Comparison of ENCODE assay signal across 7 mouse cellular contexts in the genomic region with DNA sequence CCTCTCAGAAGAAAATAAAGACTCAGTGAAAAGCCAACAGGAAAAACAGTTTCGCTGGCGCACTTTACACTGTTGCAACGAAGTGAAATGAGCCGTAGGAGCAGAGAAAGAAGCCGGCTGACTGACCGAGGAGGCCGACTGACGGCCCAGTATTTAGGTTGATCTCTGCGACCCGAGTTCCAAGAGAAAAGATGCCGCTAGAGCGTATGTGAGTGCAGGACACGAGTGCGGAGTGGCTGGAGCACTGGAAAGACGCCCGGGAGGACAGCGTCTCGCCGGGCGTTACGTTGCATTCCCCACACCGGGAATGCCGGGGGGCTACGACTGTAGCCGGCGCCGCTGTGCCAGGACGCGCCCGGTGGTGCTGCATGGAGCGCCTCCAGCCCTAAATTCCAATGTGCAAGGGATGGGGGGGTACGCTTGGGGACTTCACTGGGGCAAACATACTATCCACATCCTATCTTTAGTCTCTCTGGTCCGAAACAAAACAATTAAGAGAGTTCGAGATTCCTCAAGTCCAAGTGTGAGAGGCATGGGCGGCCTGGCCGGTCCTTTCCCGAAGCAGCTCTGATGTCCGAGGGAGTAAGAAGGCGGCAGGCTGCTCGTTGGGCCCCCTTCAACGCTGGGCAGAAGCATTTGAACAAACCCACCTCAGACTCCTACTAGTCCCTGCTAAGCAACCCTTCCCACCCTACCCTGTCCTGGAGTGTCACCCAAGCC. TPM values are rescaled to one million over a fixed set of nuclear protein-coding genes. Genes with fewer than 3 reads are reported as not detected.
DNase-seq lines count a peak whose midpoint lies in the region; ATAC-seq and TF ChIP-seq lines count a peak whose summit lies in the region.

No protein-coding gene starts in this region.

- no peak for TF ChIP-seq EP300 in liver, postnatal 0 days (IDR thresholded peaks at IDR 0.05; ENCODE audit: low read depth)

- peak; percentile 51 for DNase-seq in ES-CJ7 (ENCODE audit: low read depth, low spot score)
- DNase-seq in hindbrain, postnatal 0 days (ENCODE audit: low spot score), result peak; percentile 25
- peak; percentile 26 for DNase-seq in liver, postnatal 0 days
- DNase-seq in yolk sac, embryonic 10.5 days (ENCODE audit: low spot score), result no peak

- no peaks in the 10 kb centered on the region for H3K36me3 ChIP-seq in C2C12 (ENCODE audit: control insufficient read depth, insufficient read depth)
- H3K36me3 ChIP-seq in forebrain, embryonic 13.5 days (ENCODE audit: poor library complexity, severe bottlenecking), result no peaks in the 10 kb centered on the region
- H3K36me3 ChIP-seq in hindbrain, postnatal 0 days (ENCODE audit: insufficient read depth, low read length), result no peaks in the 10 kb centered on the region
- no peaks in the 10 kb centered on the region for H3K36me3 ChIP-seq in liver, postnatal 0 days (replicated peaks; ENCODE audit: insufficient read depth, low read length)
- H3K36me3 ChIP-seq in stomach, embryonic 14.5 days (ENCODE audit: control insufficient read depth, insufficient read depth, low read length), result no peaks in the 10 kb centered on the region

- H3K4me2 ChIP-seq in forebrain, embryonic 13.5 days, result peak overlapping the region; percentile 89
- peak overlapping the region; percentile 74 for H3K4me2 ChIP-seq in hindbrain, postnatal 0 days (ENCODE audit: low read depth, low read length)
- peak overlapping the region; percentile 86 for H3K4me2 ChIP-seq in liver, postnatal 0 days (ENCODE audit: low read depth, low read length)
- H3K4me2 ChIP-seq in stomach, embryonic 14.5 days (replicated peaks; ENCODE audit: low read depth, low read length), result peak overlapping the region; percentile 79

- peaks cover 42% of the 10 kb centered on the region for H3K27me3 ChIP-seq in C2C12 (ENCODE audit: control insufficient read depth, insufficient read depth, insufficient read length)
- H3K27me3 ChIP-seq in forebrain, embryonic 13.5 days, result peaks cover 81% of the 10 kb centered on the region
- H3K27me3 ChIP-seq in hindbrain, postnatal 0 days (ENCODE audit: insufficient read depth, low read length), result peaks cover 69% of the 10 kb centered on the region
- H3K27me3 ChIP-seq in liver, postnatal 0 days (ENCODE audit: insufficient read depth, low read length), result peaks cover 85% of the 10 kb centered on the region
- H3K27me3 ChIP-seq in stomach, embryonic 14.5 days (ENCODE audit: control insufficient read depth, insufficient read depth, low read length), result no peaks in the 10 kb centered on the region

- WGBS in forebrain, embryonic 13.5 days, result under 1% methylated on average over 41 of the region's 41 CpGs
- under 1% methylated on average over 41 of the region's 41 CpGs for WGBS in hindbrain, postnatal 0 days
- under 1% methylated on average over 41 of the region's 41 CpGs for WGBS in liver, postnatal 0 days (ENCODE audit: insufficient replicate concordance)
- under 1% methylated on average over 41 of the region's 41 CpGs for WGBS in stomach, embryonic 14.5 days

- H3K79me2 ChIP-seq in C2C12 (ENCODE audit: control insufficient read depth, insufficient read depth), result no peaks in the 10 kb centered on the region

- ATAC-seq in forebrain, embryonic 13.5 days, result peak; percentile 41; the same call in 1 of the 2 replicates
- ATAC-seq in hindbrain, postnatal 0 days, result peak; percentile 6; the same call in 1 of the 2 replicates
- no peak; the same call in 1 of the 2 replicates for ATAC-seq in liver, postnatal 0 days
- ATAC-seq in stomach, embryonic 14.5 days (ENCODE audit: insufficient number of reproducible peaks, insufficient read depth, low FRiP score, low read depth), result no peak

- H3K4me3 ChIP-seq in C2C12 (ENCODE audit: insufficient read depth, poor library complexity, severe bottlenecking), result peak overlapping the region; percentile 21
- H3K4me3 ChIP-seq in forebrain, embryonic 13.5 days, result peak overlapping the region; percentile 59
- H3K4me3 ChIP-seq in hindbrain, postnatal 0 days (ENCODE audit: low read length), result peak overlapping the region; percentile 46
- H3K4me3 ChIP-seq in liver, postnatal 0 days (ENCODE audit: low read depth, low read length), result peak overlapping the region; percentile 55
- H3K4me3 ChIP-seq in stomach, embryonic 14.5 days (ENCODE audit: low read depth, low read length), result peak overlapping the region; percentile 67

- peak overlapping the region; percentile 64 for H3K9ac ChIP-seq in forebrain, embryonic 13.5 days
- H3K9ac ChIP-seq in hindbrain, postnatal 0 days (replicated peaks; ENCODE audit: low read length), result peak overlapping the region; percentile 25; the same call in 1 of the 2 replicates
- H3K9ac ChIP-seq in liver, postnatal 0 days (replicated peaks), result no peak overlapping the region
- peak overlapping the region; percentile 82 for H3K9ac ChIP-seq in stomach, embryonic 14.5 days (replicated peaks; ENCODE audit: low read depth, low read length)

- no peaks in the 10 kb centered on the region for H3K79me3 ChIP-seq in C2C12 (ENCODE audit: low read depth)

- no peak for TF ChIP-seq CTCF in C2C12 (IDR thresholded peaks at IDR 0.05; ENCODE audit: control insufficient read depth, insufficient read depth, insufficient read length)
- TF ChIP-seq CTCF in hindbrain, postnatal 0 days (IDR thresholded peaks at IDR 0.05; ENCODE audit: low read depth), result no peak
- no peak for TF ChIP-seq CTCF in liver, postnatal 0 days (IDR thresholded peaks at IDR 0.05; ENCODE audit: low read depth)

- H3ac ChIP-seq in C2C12 (ENCODE audit: control insufficient read depth, insufficient read length, low read depth), result peak overlapping the region; percentile 52

- H3K27ac ChIP-seq in forebrain, embryonic 13.5 days, result peak overlapping the region; percentile 51
- H3K27ac ChIP-seq in hindbrain, postnatal 0 days, result peak overlapping the region; percentile 70
- no peak overlapping the region for H3K27ac ChIP-seq in liver, postnatal 0 days (ENCODE audit: low read depth)
- H3K27ac ChIP-seq in stomach, embryonic 14.5 days (ENCODE audit: low read length), result peak overlapping the region; percentile 95

- H3K9me3 ChIP-seq in forebrain, embryonic 13.5 days (replicated peaks), result no peaks in the 10 kb centered on the region
- H3K9me3 ChIP-seq in hindbrain, postnatal 0 days (ENCODE audit: low read length), result no peaks in the 10 kb centered on the region
- no peaks in the 10 kb centered on the region for H3K9me3 ChIP-seq in liver, postnatal 0 days (ENCODE audit: low read length)
- no peaks in the 10 kb centered on the region for H3K9me3 ChIP-seq in stomach, embryonic 14.5 days (ENCODE audit: control insufficient read depth, low read depth, low read length)

- H3K4me1 ChIP-seq in forebrain, embryonic 13.5 days, result peaks cover 42% of the 10 kb centered on the region
- no peaks in the 10 kb centered on the region for H3K4me1 ChIP-seq in hindbrain, postnatal 0 days (ENCODE audit: insufficient read depth, low read length)
- peaks cover 8% of the 10 kb centered on the region for H3K4me1 ChIP-seq in liver, postnatal 0 days (ENCODE audit: insufficient read depth)
- H3K4me1 ChIP-seq in stomach, embryonic 14.5 days (ENCODE audit: control insufficient read depth, insufficient read depth, low read length), result peaks cover 20% of the 10 kb centered on the region

TF ChIP-seq in C2C12, 6 proteins besides CTCF, POLR2A, EP300 and RAD21:
- TF ChIP-seq MAX (IDR thresholded peaks at IDR 0.05) (no peak), USF1 (IDR thresholded peaks at IDR 0.05; ENCODE audit: low read depth) (no peak), MYOD1 (IDR thresholded peaks at IDR 0.05; ENCODE audit: control insufficient read depth, insufficient read length, low read depth) (no peak), FOSL1 (IDR thresholded peaks at IDR 0.05; ENCODE audit: insufficient read depth, low read length, poor library complexity, severe bottlenecking) (no peak), CEBPB (IDR thresholded peaks at IDR 0.05; ENCODE audit: low read depth) (no peak), MYOG (IDR thresholded peaks at IDR 0.05; ENCODE audit: control insufficient read depth, extremely low read depth, insufficient read length) (no peak)

RNA-seq across cellular contexts. Expression of gene Mecom, which starts 40.1 kb away (rescaled TPM):
- 1.3 TPM for polyA plus RNA-seq in C2C12 (2012; fragmentation: generic; extraction: Trizol)
- polyA plus RNA-seq in forebrain, embryonic 13.5 days (2015; fragmentation: Nextera tagmentation; extraction: Ambion mirVana), result 3.7 and 5.0 TPM in 2 replicates
- total RNA-seq in hindbrain, postnatal 0 days (2014; rRNA removed), result 6.9 and 8.3 TPM in 2 replicates
- polyA plus RNA-seq in hindbrain, postnatal 0 days (2015; fragmentation: Nextera tagmentation; extraction: Ambion mirVana), result 4.1 and 4.5 TPM in 2 replicates
- 0.85 and 0.89 TPM in 2 replicates for polyA plus RNA-seq in liver, postnatal 0 days (2015; fragmentation: Nextera tagmentation; extraction: Ambion mirVana)
- polyA plus RNA-seq in stomach, embryonic 14.5 days (2014; fragmentation: Nextera tagmentation; extraction: Ambion mirVana), result 85.8 and 101 TPM in 2 replicates

Comparison
In these comparisons a context has a peak if more than half of its experiments do, and no peak if none do; other contexts are left out.
1. ATAC-seq: peak in forebrain, embryonic 13.5 days (single experiment) and hindbrain, postnatal 0 days (single experiment); none in liver, postnatal 0 days (single experiment) and stomach, embryonic 14.5 days (single experiment).
2. RNA of gene Mecom, which starts 40.1 kb away (polyA plus RNA-seq): 85.8 to 101 TPM in stomach, embryonic 14.5 days; 4.1 to 4.5 TPM in hindbrain, postnatal 0 days, 3.7 to 5.0 TPM in forebrain, embryonic 13.5 days, 1.3 TPM in C2C12 (single experiment) and 0.85 to 0.89 TPM in liver, postnatal 0 days; every median in the first group is over 10 times any median in the second.
3. Peak in every context shown above with its lines, with median percentiles within 50 percentile points of each other: H3K4me3 ChIP-seq and H3K4me2 ChIP-seq.